Comparison of ENCODE assay signal across 24 mouse cellular contexts in the genomic region with DNA sequence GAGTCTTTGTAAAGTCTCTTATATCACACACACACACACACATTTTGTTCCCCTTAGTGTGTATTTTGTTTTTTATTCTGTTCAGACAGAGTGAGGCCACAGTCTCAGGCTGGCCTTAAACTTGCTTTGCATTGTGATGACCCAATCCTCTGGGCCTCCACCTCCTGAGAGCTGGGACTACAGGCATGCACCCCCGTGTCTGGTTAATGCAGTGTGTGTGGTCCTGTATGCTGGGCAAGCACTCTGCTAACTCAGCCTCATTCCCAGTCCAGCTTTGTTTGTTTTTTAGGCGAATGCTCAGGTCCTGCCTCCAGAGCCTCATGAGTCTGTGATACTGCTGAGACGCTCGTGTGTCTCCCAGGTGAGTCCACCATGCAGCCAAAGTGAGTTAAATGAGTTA. TPM values are rescaled to one million over a fixed set of nuclear protein-coding genes. Genes with fewer than 3 reads are reported as not detected.
DNase-seq lines count a peak whose midpoint lies in the region; ATAC-seq and TF ChIP-seq lines count a peak whose summit lies in the region.
"Had no signal": no experiment of that assay in that cellular context is flagged by ENCODE, and none has a peak within 500 bp of the region (broad histone marks: within the 10 kb centered on the region; RNA-seq: fewer than 3 reads in every experiment).

No protein-coding gene starts in this region.

- H3K9ac ChIP-seq in hindbrain, embryonic 12.5 days: no peak overlapping the region
- H3K9ac ChIP-seq in hindbrain, embryonic 16.5 days (ENCODE audit: low read depth, low read length): no peak overlapping the region
- H3K9ac ChIP-seq in midbrain, embryonic 12.5 days (replicated peaks): no peak overlapping the region
- no peak overlapping the region for H3K9ac ChIP-seq in midbrain, postnatal 0 days (replicated peaks; ENCODE audit: low read length, poor library complexity, severe bottlenecking)
- no peak overlapping the region for H3K9ac ChIP-seq in embryonic facial prominence, embryonic 11.5 days (replicated peaks; ENCODE audit: low read length)
- H3K9ac ChIP-seq: limb, embryonic 15.5 days had no signal

- 0 out of 2 replicates have a peak overlapping the region, but pooled peaks have one; percentile 13 for H3K27ac ChIP-seq in hindbrain, embryonic 12.5 days
- H3K27ac ChIP-seq in hindbrain, embryonic 16.5 days (ENCODE audit: low read depth, low read length): no peak overlapping the region
- 0 out of 2 replicates have a peak overlapping the region, but pooled peaks have one; percentile 25 for H3K27ac ChIP-seq in midbrain, embryonic 12.5 days (replicated peaks)
- no peak overlapping the region for H3K27ac ChIP-seq in midbrain, postnatal 0 days (ENCODE audit: low read depth, low read length)
- no peak overlapping the region for H3K27ac ChIP-seq in embryonic facial prominence, embryonic 11.5 days (replicated peaks; ENCODE audit: low read depth, low read length)
- H3K27ac ChIP-seq: kidney, postnatal 0 days; limb, embryonic 15.5 days had no signal

- H3K4me1 ChIP-seq in hindbrain, embryonic 12.5 days: peaks cover 15% of the 10 kb centered on the region
- no peaks in the 10 kb centered on the region for H3K4me1 ChIP-seq in hindbrain, embryonic 16.5 days (ENCODE audit: control insufficient read depth, insufficient read depth, low read depth, low read length)
- H3K4me1 ChIP-seq in midbrain, embryonic 12.5 days: peaks cover 39% of the 10 kb centered on the region
- H3K4me1 ChIP-seq in midbrain, postnatal 0 days (ENCODE audit: insufficient read depth, low read length): no peaks in the 10 kb centered on the region
- no peaks in the 10 kb centered on the region for H3K4me1 ChIP-seq in embryonic facial prominence, embryonic 11.5 days (ENCODE audit: control insufficient read depth, insufficient read depth, low read length)

- no peak for DNase-seq in midbrain, postnatal 0 days (ENCODE audit: low spot score)
- DNase-seq in embryonic facial prominence, embryonic 11.5 days (ENCODE audit: low spot score): no peak
- peak; percentile 66 for DNase-seq in retina, postnatal 1 day
- no peak for DNase-seq in layer of hippocampus, adult 11-12 months (ENCODE audit: low spot score)
- DNase-seq in urinary bladder, postnatal 36 days (ENCODE audit: low spot score in 2 of 2): no peak
- DNase-seq: adrenal gland, postnatal 25 days; cerebellum, adult 8-10 months; gastrocnemius, postnatal 25 days; spleen, adult 18-20 months; thymus, adult 18-20 months had no signal

- WGBS in hindbrain, embryonic 12.5 days: 34% methylated on average over 4 of the region's 4 CpGs
- WGBS in hindbrain, embryonic 16.5 days: 39% methylated on average over 4 of the region's 4 CpGs
- 34% methylated on average over 4 of the region's 4 CpGs for WGBS in midbrain, embryonic 12.5 days
- WGBS in midbrain, postnatal 0 days: 52% methylated on average over 4 of the region's 4 CpGs
- WGBS in embryonic facial prominence, embryonic 11.5 days: 11% methylated on average over 4 of the region's 4 CpGs

- H3K9me3 ChIP-seq in hindbrain, embryonic 12.5 days (replicated peaks): no peaks in the 10 kb centered on the region
- H3K9me3 ChIP-seq in hindbrain, embryonic 16.5 days (ENCODE audit: control insufficient read depth, low read length): no peaks in the 10 kb centered on the region
- no peaks in the 10 kb centered on the region for H3K9me3 ChIP-seq in midbrain, embryonic 12.5 days
- no peaks in the 10 kb centered on the region for H3K9me3 ChIP-seq in midbrain, postnatal 0 days (ENCODE audit: low read length)
- H3K9me3 ChIP-seq in embryonic facial prominence, embryonic 11.5 days (replicated peaks; ENCODE audit: control insufficient read depth, low read length): no peaks in the 10 kb centered on the region
- H3K9me3 ChIP-seq: limb, embryonic 15.5 days had no signal

- H3K4me2 ChIP-seq in hindbrain, embryonic 12.5 days (replicated peaks): no peak overlapping the region
- no peak overlapping the region for H3K4me2 ChIP-seq in hindbrain, embryonic 16.5 days (ENCODE audit: low read length)
- H3K4me2 ChIP-seq in midbrain, embryonic 12.5 days (replicated peaks): no peak overlapping the region
- no peak overlapping the region for H3K4me2 ChIP-seq in midbrain, postnatal 0 days (ENCODE audit: low read depth, low read length, poor library complexity, severe bottlenecking)
- no peak overlapping the region for H3K4me2 ChIP-seq in embryonic facial prominence, embryonic 11.5 days (ENCODE audit: low read depth, low read length)
- H3K4me2 ChIP-seq: limb, embryonic 15.5 days had no signal

- no peaks in the 10 kb centered on the region for H3K27me3 ChIP-seq in hindbrain, embryonic 12.5 days
- H3K27me3 ChIP-seq in hindbrain, embryonic 16.5 days (replicated peaks; ENCODE audit: control insufficient read depth, insufficient read depth, low read length): no peaks in the 10 kb centered on the region
- no peaks in the 10 kb centered on the region for H3K27me3 ChIP-seq in midbrain, embryonic 12.5 days
- H3K27me3 ChIP-seq in midbrain, postnatal 0 days (ENCODE audit: insufficient read depth, low read length): no peaks in the 10 kb centered on the region
- no peaks in the 10 kb centered on the region for H3K27me3 ChIP-seq in embryonic facial prominence, embryonic 11.5 days (ENCODE audit: control insufficient read depth, insufficient read depth, low read length)
- H3K27me3 ChIP-seq: limb, embryonic 15.5 days had no signal

- H3K4me3 ChIP-seq in hindbrain, embryonic 12.5 days: no peak overlapping the region
- H3K4me3 ChIP-seq in hindbrain, embryonic 16.5 days (ENCODE audit: low read length): no peak overlapping the region
- no peak overlapping the region for H3K4me3 ChIP-seq in midbrain, embryonic 12.5 days
- H3K4me3 ChIP-seq in midbrain, postnatal 0 days (ENCODE audit: low read depth, low read length): no peak overlapping the region
- no peak overlapping the region for H3K4me3 ChIP-seq in embryonic facial prominence, embryonic 11.5 days (ENCODE audit: low read depth, low read length)
- H3K4me3 ChIP-seq: erythroblast, embryonic 14.5 days; limb, embryonic 15.5 days had no signal

- no peak for ATAC-seq in hindbrain, embryonic 12.5 days (ENCODE audit: low FRiP score)
- no peak for ATAC-seq in hindbrain, embryonic 16.5 days
- no peak for ATAC-seq in midbrain, embryonic 12.5 days (ENCODE audit: low FRiP score, low read depth)
- no peak for ATAC-seq in midbrain, postnatal 0 days (ENCODE audit: low FRiP score)
- peak; percentile 50 for ATAC-seq in embryonic facial prominence, embryonic 11.5 days (replicated peaks; ENCODE audit: insufficient number of reproducible peaks, low FRiP score, low TSS enrichment, low read depth)

- no peaks in the 10 kb centered on the region for H3K36me3 ChIP-seq in hindbrain, embryonic 12.5 days
- H3K36me3 ChIP-seq in hindbrain, embryonic 16.5 days (ENCODE audit: control insufficient read depth, insufficient read depth, low read length): no peaks in the 10 kb centered on the region
- H3K36me3 ChIP-seq in midbrain, embryonic 12.5 days: no peaks in the 10 kb centered on the region
- no peaks in the 10 kb centered on the region for H3K36me3 ChIP-seq in midbrain, postnatal 0 days (ENCODE audit: insufficient read depth, low read length)
- no peaks in the 10 kb centered on the region for H3K36me3 ChIP-seq in embryonic facial prominence, embryonic 11.5 days (replicated peaks; ENCODE audit: control insufficient read depth, insufficient read depth, low read depth, low read length)
- H3K36me3 ChIP-seq: limb, embryonic 15.5 days had no signal

- no peak for TF ChIP-seq CTCF in midbrain, postnatal 0 days (IDR thresholded peaks at IDR 0.05)

RNA-seq across cellular contexts. Expression of gene Cyp24a1, which starts 51.1 kb away (rescaled TPM):
- 0.10 TPM in 1 of 2 replicates, not detected in the other for polyA plus RNA-seq in hindbrain, embryonic 12.5 days (2016; fragmentation: Nextera tagmentation; extraction: Ambion mirVana)
- polyA plus RNA-seq in hindbrain, embryonic 16.5 days (2015; fragmentation: Nextera tagmentation; extraction: Ambion mirVana): 0.08 and 0.10 TPM in 2 replicates
- polyA plus RNA-seq in midbrain, embryonic 12.5 days (2016; fragmentation: Nextera tagmentation; extraction: Ambion mirVana): 0.08 TPM in 1 of 2 replicates, not detected in the other
- total RNA-seq in midbrain, postnatal 0 days (2014; rRNA removed): 0.14 TPM in 1 of 2 replicates, not detected in the other
- 0.09 and 0.23 TPM in 2 replicates for polyA plus RNA-seq in midbrain, postnatal 0 days (2015; fragmentation: Nextera tagmentation; extraction: Ambion mirVana)
- polyA plus RNA-seq in embryonic facial prominence, embryonic 11.5 days (2014; fragmentation: Nextera tagmentation; extraction: Ambion mirVana): not detected in 2 replicates
- total RNA-seq: adrenal gland, postnatal 25 days; common myeloid progenitor, adult 5-6 weeks; gastrocnemius, postnatal 25 days; heart, adult 8-10 months; layer of hippocampus, postnatal 10 days; megakaryocyte-erythroid progenitor cell, adult 5-6 weeks had no signal
- polyA plus RNA-seq: C2C12; erythroblast, embryonic 14.5 days; heart, embryonic 16.5 days; limb, embryonic 15.5 days; liver, embryonic 16.5 days; stomach, embryonic 14.5 days had no signal

RNA-seq across cellular contexts. Expression of gene Pfdn4, which starts 51.8 kb away (rescaled TPM):
- 128 and 139 TPM in 2 replicates for polyA plus RNA-seq in hindbrain, embryonic 12.5 days (2016; fragmentation: Nextera tagmentation; extraction: Ambion mirVana)
- polyA plus RNA-seq in hindbrain, embryonic 16.5 days (2015; fragmentation: Nextera tagmentation; extraction: Ambion mirVana): 99.8 and 124 TPM in 2 replicates
- 120 and 136 TPM in 2 replicates for polyA plus RNA-seq in midbrain, embryonic 12.5 days (2016; fragmentation: Nextera tagmentation; extraction: Ambion mirVana)
- 94.1 and 161 TPM in 2 replicates for total RNA-seq in midbrain, postnatal 0 days (2014; rRNA removed)
- 147 and 157 TPM in 2 replicates for polyA plus RNA-seq in midbrain, postnatal 0 days (2015; fragmentation: Nextera tagmentation; extraction: Ambion mirVana)
- polyA plus RNA-seq in embryonic facial prominence, embryonic 11.5 days (2014; fragmentation: Nextera tagmentation; extraction: Ambion mirVana): 115 and 134 TPM in 2 replicates

RNA-seq across cellular contexts. Expression of gene 4930470P17Rik, which starts 53.8 kb away (rescaled TPM):
- not detected in 2 replicates for polyA plus RNA-seq in hindbrain, embryonic 12.5 days (2016; fragmentation: Nextera tagmentation; extraction: Ambion mirVana)
- 0.19 and 0.36 TPM in 2 replicates for polyA plus RNA-seq in hindbrain, embryonic 16.5 days (2015; fragmentation: Nextera tagmentation; extraction: Ambion mirVana)
- polyA plus RNA-seq in midbrain, embryonic 12.5 days (2016; fragmentation: Nextera tagmentation; extraction: Ambion mirVana): not detected in 2 replicates
- not detected in 2 replicates for total RNA-seq in midbrain, postnatal 0 days (2014; rRNA removed)
- not detected in 2 replicates for polyA plus RNA-seq in midbrain, postnatal 0 days (2015; fragmentation: Nextera tagmentation; extraction: Ambion mirVana)
- not detected in 2 replicates for polyA plus RNA-seq in embryonic facial prominence, embryonic 11.5 days (2014; fragmentation: Nextera tagmentation; extraction: Ambion mirVana)
- total RNA-seq: adrenal gland, postnatal 25 days; common myeloid progenitor, adult 5-6 weeks; gastrocnemius, postnatal 25 days; heart, adult 8-10 months; layer of hippocampus, postnatal 10 days; megakaryocyte-erythroid progenitor cell, adult 5-6 weeks had no signal
- polyA plus RNA-seq: C2C12; erythroblast, embryonic 14.5 days; heart, embryonic 16.5 days; kidney, postnatal 0 days; limb, embryonic 15.5 days; liver, embryonic 16.5 days; stomach, embryonic 14.5 days had no signal

Comparison
In these comparisons a context has a peak if more than half of its experiments do, and no peak if none do; other contexts are left out.
1. H3K27ac ChIP-seq: peak in hindbrain, embryonic 12.5 days (single experiment) and midbrain, embryonic 12.5 days (single experiment); none in hindbrain, embryonic 16.5 days (single experiment), midbrain, postnatal 0 days (single experiment) and embryonic facial prominence, embryonic 11.5 days (single experiment).